Mouse (Mus musculus) kidney, embryonic 15.5 days (tissue): ENCODE data around the gene Stpg2. TPM values are rescaled to one million over a fixed set of nuclear protein-coding genes. Genes with fewer than 3 reads are reported as not detected.
A peak's percentile ranks its signal among the peaks of the same experiment; 100 is the strongest.
"Not testable (repeated sequence)": the region's sequence is repeated elsewhere in the genome, so short reads cannot be mapped to it uniquely, and the experiment has no call there.

Experiments
- ATAC-seq: fragments of 200-750 bp; cut with Nextera tagmentation; replicated peaks from 2 replicates; pipeline ENCODE4 v1.8.0; 2017; ENCODE audit warnings: moderate TSS enrichment; ENCODE audit not compliant: low FRiP score
- H3K27ac ChIP-seq: fragments of 300-500 bp; sonication (generic); 2 replicates; pipeline ENCODE4 v1.5.1; 2015; ENCODE audit warnings: mild to moderate bottlenecking, inconsistent platforms
- H3K27me3 ChIP-seq: fragments of 300-500 bp; sonication (generic); 2 replicates; pipeline ENCODE4 v1.6.1; 2015; ENCODE audit warnings: inconsistent platforms
- H3K36me3 ChIP-seq: fragments of 300-500 bp; sonication (generic); 2 replicates; pipeline ENCODE4 v1.6.1; 2015; ENCODE audit warnings: inconsistent platforms
- H3K4me1 ChIP-seq: fragments of 300-500 bp; sonication (generic); 2 replicates; pipeline ENCODE4 v1.6.1; 2015; ENCODE audit warnings: inconsistent platforms
- H3K4me2 ChIP-seq: fragments of 300-500 bp; sonication (generic); 2 replicates; pipeline ENCODE4 v1.6.1; 2015; ENCODE audit warnings: moderate library complexity, mild to moderate bottlenecking, inconsistent platforms
- H3K4me3 ChIP-seq: fragments of 300-500 bp; sonication (generic); replicated peaks from 2 replicates; pipeline ENCODE4 v1.5.1; 2015; ENCODE audit warnings: mild to moderate bottlenecking, inconsistent platforms
- H3K9ac ChIP-seq: fragments of 300-500 bp; sonication (generic); 2 replicates; pipeline ENCODE4 v1.6.1; 2015; ENCODE audit warnings: mild to moderate bottlenecking, inconsistent platforms
- H3K9me3 ChIP-seq: fragments of 300-500 bp; sonication (generic); replicated peaks from 2 replicates; pipeline ENCODE4 v1.6.1; 2016; ENCODE audit warnings: inconsistent platforms
- WGBS: fragments of 180-500 bp; shearing (Covaris S2); methylation state at CpG from one replicate; pipeline ENCODE4 v1.1.7; 2015; ENCODE audit warnings: mixed read lengths; 5-methylcytosine and 5-hydroxymethylcytosine counted together
- polyA plus RNA-seq: library from polyadenylated mRNA; unstranded; fragments of >200 nt; fragmentation: Nextera tagmentation; extraction: Ambion mirVana; gene quantifications from 2 replicates; pipeline ENCODE4 v1.2.1, GENCODE M21; 2015

The Stpg2 gene
- polyA plus RNA-seq, 1 experiment from 2014 or later = 0.12 TPM

- WGBS = 60% methylated on average over 4 of the region's 4 CpGs
- Histone ChIP-seq H3K27ac (no peak overlapping the region), H3K4me3 (no peak overlapping the region), H3K4me1 (no peaks in the 10 kb centered on the region), H3K9me3 (no peaks in the 10 kb centered on the region), H3K36me3 (no peaks in the 10 kb centered on the region), H3K27me3 (no peaks in the 10 kb centered on the region), H3K4me2 (no peak overlapping the region), H3K9ac (no peak overlapping the region)
- no peak for ATAC-seq
These were observed 21.3 kb downstream of the Stpg2 start for GRCm38 (mm10) chr3:139226811-139227210.

- H3K36me3 ChIP-seq = no peaks in the 10 kb centered on the region
- H3K9ac ChIP-seq = no peak overlapping the region
- no peaks in the 10 kb centered on the region for H3K4me1 ChIP-seq
- no peaks in the 10 kb centered on the region for H3K9me3 ChIP-seq
- no peak overlapping the region for H3K4me3 ChIP-seq
- no peak overlapping the region for H3K27ac ChIP-seq
- 63% methylated on average over 2 of the region's 2 CpGs for WGBS
- no peak overlapping the region for H3K4me2 ChIP-seq
- ATAC-seq = no peak
- H3K27me3 ChIP-seq = no peaks in the 10 kb centered on the region
These were observed 39.7 kb downstream of the Stpg2 start for GRCm38 (mm10) chr3:139245219-139245618.

- Histone ChIP-seq H3K27me3 (no peaks in the 10 kb centered on the region), H3K9me3 (no peaks in the 10 kb centered on the region), H3K36me3 (no peaks in the 10 kb centered on the region), H3K4me2 (no peak overlapping the region), H3K4me3 (no peak overlapping the region), H3K4me1 (no peaks in the 10 kb centered on the region), H3K27ac (no peak overlapping the region), H3K9ac (no peak overlapping the region)
- ATAC-seq = no peak
- WGBS = 57% methylated on average over 4 of the region's 4 CpGs
These were observed 41.0 kb downstream of the Stpg2 start for GRCm38 (mm10) chr3:139246508-139246907.

GRCm38 (mm10) chr3:139262359-139262758 is 56.9 kb downstream of the Stpg2 start:
- not testable (repeated sequence) for H3K4me2 ChIP-seq, H3K4me1 ChIP-seq, ATAC-seq, H3K27me3 ChIP-seq, H3K9ac ChIP-seq, H3K27ac ChIP-seq, H3K36me3 ChIP-seq, H3K4me3 ChIP-seq, H3K9me3 ChIP-seq
- WGBS = 74% methylated on average over 4 of the region's 4 CpGs

- no peak overlapping the region for H3K9ac ChIP-seq
- H3K27ac ChIP-seq = no peak overlapping the region
- H3K36me3 ChIP-seq = no peaks in the 10 kb centered on the region
- H3K4me2 ChIP-seq = no peak overlapping the region
- ATAC-seq = no peak
- H3K4me1 ChIP-seq = no peaks in the 10 kb centered on the region
- no peaks in the 10 kb centered on the region for H3K27me3 ChIP-seq
- no peak overlapping the region for H3K4me3 ChIP-seq
- no peaks in the 10 kb centered on the region for H3K9me3 ChIP-seq
These were observed 92.4 kb downstream of the Stpg2 start for GRCm38 (mm10) chr3:139297909-139298308.

- Histone ChIP-seq H3K4me1 (no peaks in the 10 kb centered on the region), H3K36me3 (no peaks in the 10 kb centered on the region), H3K9ac (no peak overlapping the region), H3K4me2 (no peak overlapping the region), H3K4me3 (no peak overlapping the region), H3K27ac (no peak overlapping the region), H3K27me3 (no peaks in the 10 kb centered on the region), H3K9me3 (no peaks in the 10 kb centered on the region)
- no peak; the same call in 1 of the 2 replicates for ATAC-seq
- 34% methylated on average over 7 of the region's 7 CpGs for WGBS
These were observed 102.8 kb downstream of the Stpg2 start for GRCm38 (mm10) chr3:139308078-139308809.

- Histone ChIP-seq H3K27me3 (no peaks in the 10 kb centered on the region), H3K4me3 (no peak overlapping the region), H3K9ac (no peak overlapping the region), H3K4me2 (no peak overlapping the region), H3K4me1 (no peaks in the 10 kb centered on the region), H3K36me3 (no peaks in the 10 kb centered on the region), H3K27ac (no peak overlapping the region), H3K9me3 (no peaks in the 10 kb centered on the region)
- 85% methylated on average over 2 of the region's 2 CpGs for WGBS
- ATAC-seq = no peak
These were observed 106.2 kb downstream of the Stpg2 start for GRCm38 (mm10) chr3:139311721-139312120.

- no peak for ATAC-seq
- Histone ChIP-seq H3K27ac (no peak overlapping the region), H3K9ac (no peak overlapping the region), H3K27me3 (no peaks in the 10 kb centered on the region), H3K4me1 (no peaks in the 10 kb centered on the region), H3K9me3 (no peaks in the 10 kb centered on the region), H3K36me3 (no peaks in the 10 kb centered on the region), H3K4me3 (no peak overlapping the region), H3K4me2 (no peak overlapping the region)
- WGBS = 81% methylated on average over 3 of the region's 3 CpGs
These were observed 175.0 kb downstream of the Stpg2 start for GRCm38 (mm10) chr3:139380494-139380893.

GRCm38 (mm10) chr3:139397077-139397865 is 191.8 kb downstream of the Stpg2 start:
- ATAC-seq = peak; percentile 93
- Histone ChIP-seq H3K9ac (no peak overlapping the region), H3K27me3 (no peaks in the 10 kb centered on the region), H3K36me3 (no peaks in the 10 kb centered on the region), H3K4me2 (no peak overlapping the region), H3K27ac (0 out of 2 replicates have a peak overlapping the region, but pooled peaks have one; percentile 9), H3K4me3 (no peak overlapping the region), H3K4me1 (0 out of 2 replicates have a peak, but pooled peaks cover 2% of the 10 kb centered on the region), H3K9me3 (no peaks in the 10 kb centered on the region)
- WGBS = 35% methylated on average over 9 of the region's 9 CpGs

- 87% methylated on average over 3 of the region's 3 CpGs for WGBS
- Histone ChIP-seq H3K27ac (no peak overlapping the region), H3K9ac (no peak overlapping the region), H3K27me3 (no peaks in the 10 kb centered on the region), H3K36me3 (no peaks in the 10 kb centered on the region), H3K4me3 (no peak overlapping the region), H3K4me2 (no peak overlapping the region), H3K4me1 (no peaks in the 10 kb centered on the region), H3K9me3 (no peaks in the 10 kb centered on the region)
- ATAC-seq = no peak
These were observed 199.2 kb downstream of the Stpg2 start for GRCm38 (mm10) chr3:139404673-139405072.

GRCm38 (mm10) chr3:139419142-139419541 is 213.6 kb downstream of the Stpg2 start:
- no peak for ATAC-seq
- H3K36me3 ChIP-seq = no peaks in the 10 kb centered on the region
- no peaks in the 10 kb centered on the region for H3K27me3 ChIP-seq
- no peaks in the 10 kb centered on the region for H3K4me1 ChIP-seq
- no peak overlapping the region for H3K9ac ChIP-seq
- WGBS = 76% methylated on average over 5 of the region's 5 CpGs
- H3K9me3 ChIP-seq = no peaks in the 10 kb centered on the region
- no peak overlapping the region for H3K4me2 ChIP-seq
- no peak overlapping the region for H3K4me3 ChIP-seq
- no peak overlapping the region for H3K27ac ChIP-seq

- Histone ChIP-seq H3K9ac (no peak overlapping the region), H3K4me3 (no peak overlapping the region), H3K4me2 (no peak overlapping the region), H3K27me3 (no peaks in the 10 kb centered on the region), H3K27ac (no peak overlapping the region), H3K36me3 (no peaks in the 10 kb centered on the region), H3K4me1 (no peaks in the 10 kb centered on the region), H3K9me3 (no peaks in the 10 kb centered on the region)
- ATAC-seq = no peak
- WGBS = 63% methylated on average over 7 of the region's 7 CpGs
These were observed 236.7 kb downstream of the Stpg2 start for GRCm38 (mm10) chr3:139442170-139442569.
